Mouse (Mus musculus) C2C12 (cell line): Measurements from ENCODE around the gene Dnase1l3.

Source experiments
- CEBPB ChIP-seq: IDR thresholded peaks from one replicate; pipeline ENCODE4 v1.6.1; 2011; ENCODE audit warnings: low read depth, mild to moderate bottlenecking, control low read depth, moderate library complexity
- CTCF ChIP-seq: IDR thresholded peaks from one replicate; pipeline ENCODE4 v1.5.1; 2011; ENCODE audit not compliant: control insufficient read depth, insufficient read depth, insufficient read length
- FOSL1 ChIP-seq: IDR thresholded peaks from one replicate; pipeline ENCODE4 v1.8.0; 2011; ENCODE audit warnings: mild to moderate bottlenecking, low read length; ENCODE audit not compliant: poor library complexity, insufficient read depth, severe bottlenecking
- MAX ChIP-seq: IDR thresholded peaks from one replicate; pipeline ENCODE4 v1.6.1; 2011; ENCODE audit warnings: mild to moderate bottlenecking, control low read depth
- MYOD1 ChIP-seq: IDR thresholded peaks from one replicate; pipeline ENCODE4 v1.6.1; 2011; ENCODE audit warnings: low read depth; ENCODE audit not compliant: control insufficient read depth, insufficient read length
- MYOG ChIP-seq: IDR thresholded peaks from one replicate; pipeline ENCODE4 v1.6.1; 2011; ENCODE audit not compliant: control insufficient read depth, insufficient read length; ENCODE audit errors: extremely low read depth
- USF1 ChIP-seq: IDR thresholded peaks from one replicate; pipeline ENCODE4 v1.6.1; 2011; ENCODE audit warnings: low read depth, mild to moderate bottlenecking, control low read depth, moderate library complexity

DNA sequence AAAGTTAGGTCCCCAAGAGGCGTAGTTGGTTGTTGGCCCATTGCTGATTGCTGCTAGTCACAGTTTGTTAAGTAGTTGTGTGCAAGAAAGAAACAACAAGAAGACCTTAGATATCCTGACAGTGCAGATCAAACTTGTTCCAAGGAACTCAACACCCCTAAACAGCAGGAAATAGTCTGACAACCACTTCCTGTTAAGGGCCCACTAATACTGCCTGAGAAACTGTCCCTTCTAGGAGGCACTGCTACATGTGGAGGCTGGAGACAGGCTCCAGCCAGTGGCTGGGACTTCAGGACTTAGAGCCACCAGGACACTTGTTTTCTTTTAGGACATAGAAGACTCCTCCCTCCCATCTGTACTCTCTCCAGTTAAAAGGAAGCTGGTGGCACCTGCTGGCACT is 16.9 kb downstream of the Dnase1l3 start:
- TF ChIP-seq CTCF (no peak), MYOD1 (no peak), CEBPB (no peak), USF1 (no peak), MAX (no peak), FOSL1 (no peak), MYOG (no peak)
